Mouse (Mus musculus): ENCODE results near the gene Ntsr1.

Gene Ntsr1

DNA sequence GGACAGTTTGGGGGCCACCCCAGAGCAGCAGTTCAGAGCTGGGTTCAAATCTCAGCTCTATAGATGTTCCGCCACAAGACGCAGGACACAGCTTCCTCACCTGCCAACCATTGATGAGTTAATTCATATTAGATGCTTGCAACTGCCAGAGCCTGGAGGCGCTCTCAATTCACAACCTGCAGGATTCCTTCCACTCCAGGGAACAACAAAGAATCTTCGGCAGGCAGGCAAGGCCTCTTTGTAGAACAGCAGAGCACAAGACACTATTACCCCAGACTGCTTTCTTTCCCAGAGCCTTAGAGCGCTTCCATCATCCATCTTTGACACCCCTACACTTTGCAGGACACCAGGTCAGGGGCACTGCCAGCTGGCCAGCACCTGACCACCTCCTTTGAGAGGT lies 6.5 kb downstream of the Ntsr1 start:
- DNase-seq (ENCODE audit: inconsistent age in 2 of 2, low spot score in 1 of 2), result no peak

DNA sequence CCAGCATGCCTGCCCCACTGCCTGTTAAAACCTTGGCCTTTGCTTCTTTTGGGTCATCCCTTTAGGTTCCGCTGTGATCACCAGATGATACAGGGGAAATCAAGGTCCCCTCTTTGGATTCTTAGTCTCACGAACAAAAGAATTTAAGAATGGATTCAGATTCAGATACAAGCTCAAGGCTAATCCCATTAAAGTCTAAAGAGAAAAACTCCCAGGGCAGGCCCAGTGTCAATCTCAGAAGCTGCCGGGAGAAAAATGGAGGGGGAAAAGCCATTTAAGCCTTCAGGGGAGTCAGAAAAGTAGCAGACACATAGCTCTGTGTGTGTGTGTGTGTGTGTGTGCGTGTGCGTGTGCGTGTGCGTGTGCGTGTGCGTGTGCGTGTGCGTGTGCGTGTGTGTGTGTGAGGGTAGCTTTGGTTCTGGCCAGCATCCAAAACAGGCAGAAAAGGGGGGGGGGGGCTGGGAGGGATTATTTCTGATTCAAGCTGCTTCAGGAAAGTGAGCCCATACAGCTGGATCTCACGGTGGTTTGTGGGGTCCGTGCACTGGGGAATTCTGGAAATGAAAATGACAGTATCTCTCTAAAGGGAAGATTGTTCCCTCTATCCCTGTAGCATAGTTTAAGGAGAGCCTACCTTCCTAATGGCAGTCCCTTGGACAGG lies 8.8 kb downstream of the Ntsr1 start:
- DNase-seq (ENCODE audit: inconsistent age in 2 of 2, low spot score in 1 of 2), result no peak

- no peak for DNase-seq (ENCODE audit: inconsistent age in 2 of 2, low spot score in 1 of 2)
These were observed 11.1 kb downstream of the Ntsr1 start for GRCm38 (mm10) chr2:180510867-180511266.

DNA sequence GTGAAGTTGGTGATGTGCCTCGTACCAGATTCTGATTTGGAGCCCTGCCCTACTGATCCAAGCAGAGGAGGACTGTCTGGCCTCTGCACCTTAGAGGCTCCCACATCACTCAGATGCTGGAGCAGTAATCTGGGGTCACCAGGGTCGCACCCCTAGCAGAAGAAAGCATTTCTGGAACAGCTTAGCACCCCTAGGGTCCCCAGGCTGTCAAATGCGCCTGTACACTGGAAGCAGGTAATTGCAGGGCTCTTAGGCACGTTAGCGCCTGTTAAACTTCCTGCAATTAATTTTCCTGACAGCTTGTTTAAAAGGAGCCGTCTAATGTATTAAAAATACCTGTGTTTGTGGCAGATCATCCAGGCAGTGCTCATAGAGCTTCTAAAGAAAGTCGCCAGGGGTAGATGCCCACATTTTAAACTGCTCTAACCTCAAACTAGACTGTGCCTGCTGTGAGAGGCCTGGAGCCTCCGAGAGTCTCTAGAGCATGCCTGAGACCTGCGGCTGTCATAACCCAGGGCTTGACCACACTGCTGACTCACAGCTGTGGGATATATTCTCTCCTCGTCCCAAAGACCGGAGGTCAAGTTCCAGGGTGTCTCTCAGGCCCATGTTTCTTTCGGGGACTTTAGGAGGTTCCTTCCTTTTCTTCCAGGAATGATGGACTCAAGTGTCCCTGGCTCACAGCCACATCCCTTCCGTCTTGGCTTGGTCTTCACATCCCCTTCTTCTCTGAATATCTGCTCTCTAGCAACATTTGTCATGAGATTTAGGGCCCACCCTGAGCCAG lies 12.3 kb downstream of the Ntsr1 start:
- DNase-seq (ENCODE audit: inconsistent age in 2 of 2, low spot score in 1 of 2), result no peak

DNA sequence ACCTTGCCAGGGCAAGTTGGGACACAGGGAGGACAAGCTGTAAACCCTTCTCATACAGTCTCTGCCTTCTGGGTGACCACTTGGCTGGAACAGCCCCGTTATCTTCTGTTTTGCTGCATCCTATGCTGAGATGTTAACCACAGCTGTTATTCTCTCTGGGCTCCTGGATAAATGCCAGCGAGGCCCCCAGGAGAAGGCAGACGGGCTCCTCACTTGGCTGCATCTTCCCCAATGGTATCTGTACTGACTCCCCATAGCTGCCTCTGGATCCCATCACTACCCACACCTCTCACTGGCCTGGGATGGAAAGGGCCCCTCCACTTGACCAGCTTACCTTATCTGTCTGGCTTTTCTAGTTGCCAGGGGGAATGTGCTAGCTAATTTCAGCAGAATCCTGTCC lies 13.2 kb downstream of the Ntsr1 start:
- DNase-seq (ENCODE audit: inconsistent age in 2 of 2, low spot score in 1 of 2), result no peak

DNA sequence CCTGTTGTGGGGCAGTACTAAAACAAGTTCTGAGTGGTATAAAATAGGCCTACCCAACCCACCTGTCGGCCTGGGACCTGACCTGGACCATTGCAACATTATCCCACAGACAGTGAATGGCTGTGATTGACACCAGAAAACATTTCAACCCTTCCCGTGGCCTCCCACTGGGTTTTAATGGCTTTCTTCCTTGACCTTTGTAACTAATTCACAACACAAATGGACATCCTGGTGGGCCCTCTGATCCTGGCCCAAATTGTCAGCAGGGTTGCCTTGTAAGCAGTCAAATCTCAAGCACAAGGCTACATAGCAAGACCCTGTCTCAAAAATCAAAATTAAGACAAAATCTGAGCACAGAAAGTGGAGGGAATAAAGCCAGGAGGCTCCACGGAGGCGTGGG lies 14.1 kb downstream of the Ntsr1 start:
- no peak for DNase-seq (ENCODE audit: inconsistent age in 2 of 2, low spot score in 1 of 2)

DNA sequence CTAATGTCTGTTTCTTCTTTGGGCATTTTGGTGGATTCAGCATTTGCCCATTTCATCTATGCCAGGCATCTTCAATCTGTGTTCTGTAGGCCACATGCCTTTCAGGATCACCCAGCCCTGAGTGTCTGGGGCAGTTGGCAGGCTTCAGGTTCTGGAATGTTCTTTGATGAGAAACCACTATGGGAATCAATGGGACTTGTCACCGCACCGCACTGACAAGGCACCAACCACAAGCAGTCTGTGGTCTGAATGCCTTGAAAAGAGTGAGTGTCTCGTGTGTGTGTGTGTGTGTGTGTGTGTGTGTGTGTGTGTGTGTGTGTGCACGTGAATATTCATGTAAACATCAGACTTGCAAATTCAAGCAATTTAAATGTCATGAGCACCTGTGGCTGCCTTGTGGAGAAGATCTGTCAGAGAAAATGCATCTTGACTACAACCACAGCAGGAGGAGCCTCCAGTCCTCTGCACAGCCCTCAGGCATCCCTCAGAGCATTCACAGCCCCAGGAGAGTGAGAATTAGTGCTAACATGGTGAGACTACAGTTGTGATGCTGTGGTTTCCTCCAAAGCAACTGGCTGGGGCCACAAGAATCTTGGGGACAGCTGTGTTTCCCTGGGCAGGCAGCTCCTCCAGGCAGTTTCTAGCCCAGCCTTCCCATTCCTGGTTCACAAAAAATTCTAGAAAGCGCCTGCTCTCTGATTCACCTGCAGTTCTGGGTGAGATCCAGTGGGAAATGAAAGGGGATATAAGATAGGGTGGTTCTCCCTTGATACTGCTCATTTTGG lies 21.9 kb downstream of the Ntsr1 start:
- no peak for DNase-seq (ENCODE audit: inconsistent age in 2 of 2, low spot score in 1 of 2)

DNA sequence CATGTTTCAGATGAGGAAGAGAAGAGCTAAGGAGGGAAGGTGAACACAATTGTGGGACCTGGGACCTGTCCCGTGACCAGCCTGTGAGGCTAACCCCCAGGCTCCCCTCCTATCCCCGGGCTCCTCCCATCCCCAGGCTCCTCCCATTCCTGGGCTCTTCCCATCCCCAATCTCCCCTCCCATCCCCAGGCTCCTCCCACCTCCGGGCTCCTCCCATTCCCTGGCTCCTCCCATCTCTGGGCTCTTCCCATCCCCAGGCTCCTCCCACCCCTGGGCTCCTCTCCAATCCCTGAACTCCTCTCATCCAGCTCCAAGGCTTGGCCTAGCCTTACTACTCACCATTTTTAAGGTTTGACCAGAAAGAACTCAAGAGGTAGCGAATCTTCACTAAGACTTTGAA lies 23.0 kb downstream of the Ntsr1 start:
- no peak for DNase-seq (ENCODE audit: inconsistent age in 2 of 2, low spot score in 1 of 2)

- DNase-seq (ENCODE audit: inconsistent age in 2 of 2, low spot score in 1 of 2), result no peak
These were observed 27.7 kb downstream of the Ntsr1 start for GRCm38 (mm10) chr2:180527447-180527846.

DNA sequence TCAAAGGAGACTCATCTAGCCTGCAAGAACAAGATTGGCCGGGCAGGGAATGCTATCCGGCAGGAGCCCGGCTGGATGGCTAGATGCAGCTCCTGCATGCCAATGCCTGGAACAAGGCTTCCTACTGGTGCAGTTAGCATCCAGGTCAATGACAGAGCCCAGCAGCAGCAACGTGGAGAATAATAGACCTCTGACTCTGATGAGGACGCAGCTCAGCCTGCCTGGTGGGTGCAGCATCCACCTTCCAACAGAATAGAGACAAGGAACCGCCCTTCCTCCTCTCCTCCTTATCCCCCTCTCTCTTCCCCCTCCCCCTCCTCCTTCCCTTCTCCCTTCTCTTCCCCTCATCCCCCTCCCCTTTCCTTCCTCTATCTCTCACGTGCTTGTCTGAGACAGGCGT lies 28.1 kb downstream of the Ntsr1 start:
- no peak for DNase-seq (ENCODE audit: inconsistent age in 2 of 2, low spot score in 1 of 2)

GRCm38 (mm10) chr2:180530130-180530529 lies 30.4 kb downstream of the Ntsr1 start:
- peak in 1 of 2 experiments; percentile 57 for DNase-seq (ENCODE audit: inconsistent age in 2 of 2, low spot score in 1 of 2)

DNA sequence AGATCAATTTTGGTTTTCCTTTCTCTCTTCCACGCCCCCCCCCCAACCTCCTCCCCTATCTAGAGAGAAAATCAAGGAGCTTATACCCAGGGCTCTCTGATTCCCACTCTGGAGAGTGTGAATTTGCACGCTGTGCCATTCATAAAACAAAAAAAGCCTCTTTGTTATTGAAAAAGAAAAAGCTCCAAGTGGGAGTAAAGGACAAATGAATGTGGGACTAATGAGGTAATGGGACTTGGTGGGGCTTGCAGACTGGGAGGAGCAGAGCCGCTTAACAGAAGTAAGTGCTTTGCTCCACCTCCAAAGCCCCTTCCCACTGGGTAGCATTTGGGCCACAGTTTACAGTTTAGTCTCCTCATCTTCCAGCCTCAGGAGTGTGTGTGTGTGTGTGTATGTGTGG lies 30.8 kb downstream of the Ntsr1 start:
- DNase-seq (ENCODE audit: inconsistent age in 2 of 2, low spot score in 1 of 2), result no peak

- DNase-seq (ENCODE audit: inconsistent age in 2 of 2, low spot score in 1 of 2), result no peak
These were observed 32.1 kb downstream of the Ntsr1 start for GRCm38 (mm10) chr2:180531671-180532385.

- DNase-seq (ENCODE audit: inconsistent age in 2 of 2, low spot score in 1 of 2), result no peak
These were observed 32.7 kb downstream of the Ntsr1 start for GRCm38 (mm10) chr2:180532386-180532995.

DNA sequence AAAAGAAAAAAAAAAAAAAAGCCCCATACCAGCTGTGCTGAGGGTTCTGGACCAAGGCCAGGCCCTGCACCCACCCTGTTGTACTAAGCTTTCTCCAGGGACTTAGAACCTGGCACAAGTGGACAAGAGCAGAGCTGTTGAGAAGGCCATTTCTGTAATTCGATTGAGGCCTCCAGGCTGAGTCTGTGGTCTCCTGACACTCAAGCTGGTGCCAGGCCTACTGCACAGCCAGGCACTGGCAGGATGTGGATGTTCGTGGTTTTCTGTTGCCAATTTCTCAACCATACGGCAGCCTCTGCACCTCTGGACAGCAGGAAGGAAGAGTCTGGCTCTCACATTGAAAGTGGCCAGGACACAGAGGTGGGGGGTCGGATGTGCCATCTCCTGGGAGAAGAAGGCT lies 33.5 kb downstream of the Ntsr1 start:
- no peak for DNase-seq (ENCODE audit: inconsistent age in 2 of 2, low spot score in 1 of 2)

- no peak for DNase-seq (ENCODE audit: inconsistent age in 2 of 2, low spot score in 1 of 2)
These were observed 43.9 kb downstream of the Ntsr1 start for GRCm38 (mm10) chr2:180543675-180544074.

- DNase-seq (ENCODE audit: inconsistent age in 2 of 2, low spot score in 1 of 2), result no peak
These were observed 45.3 kb downstream of the Ntsr1 start for GRCm38 (mm10) chr2:180545046-180545445.

- no peak for DNase-seq (ENCODE audit: inconsistent age in 2 of 2, low spot score in 1 of 2)
These were observed 47.8 kb downstream of the Ntsr1 start for GRCm38 (mm10) chr2:180547384-180548106.

DNA sequence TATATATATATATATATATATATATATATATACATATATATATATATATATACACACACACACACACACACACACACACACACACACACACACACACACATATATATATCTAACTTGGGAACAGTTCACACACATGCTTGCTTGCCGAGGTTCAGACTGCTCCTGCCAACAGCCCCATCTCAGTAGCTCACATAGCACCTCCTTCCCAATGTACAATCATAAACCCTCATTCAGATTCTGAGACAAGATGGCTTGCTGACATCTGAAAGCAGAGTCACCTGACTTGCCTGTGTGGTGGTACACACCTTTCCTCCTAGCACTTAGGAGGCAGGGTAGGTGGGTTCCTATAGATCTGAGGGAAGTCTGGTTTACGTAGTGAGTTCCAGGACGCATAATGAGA lies 52.6 kb downstream of the Ntsr1 start:
- no peak for DNase-seq (ENCODE audit: inconsistent age in 2 of 2, low spot score in 1 of 2)

DNA sequence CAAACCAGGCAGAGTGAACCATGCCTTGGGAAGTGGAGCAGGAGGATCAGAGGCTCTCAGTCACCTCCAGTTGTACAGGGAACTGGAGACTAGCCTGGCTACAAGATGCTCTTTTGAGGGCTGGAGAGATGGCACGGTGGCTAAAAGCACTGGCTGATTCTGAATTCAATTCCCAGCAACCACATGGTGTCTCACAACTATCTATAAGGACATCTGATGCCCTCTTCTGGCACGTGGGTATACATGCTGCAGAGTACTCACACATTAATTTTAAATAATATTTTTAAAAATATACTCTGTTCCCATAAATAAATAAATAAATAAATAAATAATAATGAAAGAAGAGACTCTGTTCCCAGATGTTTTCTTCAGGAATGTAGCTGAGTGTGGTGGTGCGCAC lies 55.4 kb downstream of the Ntsr1 start:
- no peak for DNase-seq (ENCODE audit: inconsistent age in 2 of 2, low spot score in 1 of 2)

Data from adrenal gland, adult (tissue).